Mouse (Mus musculus) limb, embryonic 15.5 days (tissue): ENCODE data around the gene Wdr25. TPM values are rescaled to one million over a fixed set of nuclear protein-coding genes. Genes with fewer than 3 reads are reported as not detected.

Source experiments
- ATAC-seq: fragments of 200-750 bp; cut with Nextera tagmentation; 2 replicates; pipeline ENCODE4 v1.8.0; 2017; ENCODE audit warnings: low read depth, moderate TSS enrichment; ENCODE audit not compliant: insufficient number of reproducible peaks, low FRiP score, low TSS enrichment
- H3K27ac ChIP-seq: fragments of 300-500 bp; sonication (generic); 2 replicates; pipeline ENCODE4 v1.5.1; 2015; ENCODE audit warnings: moderate library complexity, mild to moderate bottlenecking, inconsistent platforms
- H3K27me3 ChIP-seq: fragments of 300-500 bp; sonication (generic); 2 replicates; pipeline ENCODE4 v1.6.1; 2015; ENCODE audit warnings: inconsistent platforms
- H3K36me3 ChIP-seq: fragments of 300-500 bp; sonication (generic); 2 replicates; pipeline ENCODE4 v1.6.1; 2015; ENCODE audit warnings: inconsistent platforms
- H3K4me1 ChIP-seq: fragments of 300-500 bp; sonication (generic); 2 replicates; pipeline ENCODE4 v1.6.1; 2015; ENCODE audit warnings: inconsistent platforms
- H3K4me2 ChIP-seq: fragments of 300-500 bp; sonication (generic); 2 replicates; pipeline ENCODE4 v1.6.1; 2015; ENCODE audit warnings: mild to moderate bottlenecking, inconsistent platforms
- H3K4me3 ChIP-seq: fragments of 300-500 bp; sonication (generic); 2 replicates; pipeline ENCODE4 v1.5.1; 2015; ENCODE audit warnings: mild to moderate bottlenecking, inconsistent platforms
- H3K9ac ChIP-seq: fragments of 300-500 bp; sonication (generic); 2 replicates; pipeline ENCODE4 v1.6.1; 2015; ENCODE audit warnings: inconsistent platforms
- H3K9me3 ChIP-seq: fragments of 300-500 bp; sonication (generic); 2 replicates; pipeline ENCODE4 v1.6.1; 2016; ENCODE audit warnings: inconsistent platforms
- WGBS: fragments of 180-500 bp; shearing (Covaris S2); methylation state at CpG from one replicate; pipeline ENCODE4 v1.1.7; 2015; 5-methylcytosine and 5-hydroxymethylcytosine counted together
- polyA plus RNA-seq: library from polyadenylated mRNA; unstranded; fragments of >200 nt; fragmentation: Nextera tagmentation; extraction: Ambion mirVana; gene quantifications from 2 replicates; pipeline ENCODE4 v1.2.1, GENCODE M21; 2015

Wdr25 gene
- polyA plus RNA-seq, 1 experiment from 2014 or later, result 7.8 TPM

GRCm38 (mm10) chr12:108994436-108995031 is 101.1 kb downstream of the Wdr25 start:
- Histone ChIP-seq H3K9ac (no peak overlapping the region), H3K27ac (no peak overlapping the region), H3K4me1 (peaks cover 7% of the 10 kb centered on the region; the same call in 1 of the 2 replicates), H3K36me3 (no peaks in the 10 kb centered on the region), H3K9me3 (no peaks in the 10 kb centered on the region), H3K4me3 (0 out of 2 replicates have a peak overlapping the region, but pooled peaks have one; percentile 13), H3K27me3 (0 out of 2 replicates have a peak, but pooled peaks cover 6% of the 10 kb centered on the region), H3K4me2 (peak overlapping the region; percentile 41)
- ATAC-seq, result peak; percentile 44; the same call in 1 of the 2 replicates
- WGBS, result 2% methylated on average over 19 of the region's 19 CpGs

DNA sequence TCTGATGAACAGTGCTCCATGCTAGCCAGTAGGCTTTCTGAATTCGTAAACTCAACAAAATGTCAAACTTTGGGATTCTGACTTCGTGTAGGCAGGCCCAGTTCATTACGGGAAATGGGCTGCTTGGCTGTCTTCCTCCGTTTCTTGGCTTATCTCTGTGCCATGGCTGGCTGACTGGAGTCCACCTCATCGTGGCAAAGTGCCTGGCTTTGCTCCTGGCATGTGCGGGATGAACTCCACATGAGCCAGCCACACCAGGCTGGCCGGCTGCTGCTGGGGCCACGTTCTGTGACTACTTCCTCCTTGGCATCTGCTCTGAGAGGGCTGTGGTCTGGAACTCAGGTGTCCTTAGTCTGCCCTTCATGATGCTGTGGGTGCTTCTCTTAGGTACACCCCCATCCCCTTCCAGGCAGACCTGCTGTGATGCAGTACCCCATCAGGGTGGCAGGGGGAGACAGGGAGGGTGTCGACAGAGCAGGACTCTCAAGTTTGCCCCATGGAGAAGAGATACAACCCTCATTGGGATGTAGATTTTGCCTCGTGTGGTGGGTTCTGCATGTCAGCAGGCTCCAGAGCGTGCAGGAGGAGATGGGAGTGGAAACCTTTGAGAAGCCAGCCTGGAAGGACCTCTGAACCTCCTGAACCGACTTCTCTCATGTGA is 102.7 kb downstream of the Wdr25 start:
- Histone ChIP-seq H3K9me3 (no peaks in the 10 kb centered on the region), H3K27ac (no peak overlapping the region), H3K9ac (no peak overlapping the region), H3K4me1 (peaks cover 7% of the 10 kb centered on the region; the same call in 1 of the 2 replicates), H3K36me3 (no peaks in the 10 kb centered on the region), H3K27me3 (0 out of 2 replicates have a peak, but pooled peaks cover 6% of the 10 kb centered on the region), H3K4me3 (no peak overlapping the region), H3K4me2 (no peak overlapping the region)
- WGBS, result 80% methylated on average over 12 of the region's 12 CpGs
- ATAC-seq, result no peak

DNA sequence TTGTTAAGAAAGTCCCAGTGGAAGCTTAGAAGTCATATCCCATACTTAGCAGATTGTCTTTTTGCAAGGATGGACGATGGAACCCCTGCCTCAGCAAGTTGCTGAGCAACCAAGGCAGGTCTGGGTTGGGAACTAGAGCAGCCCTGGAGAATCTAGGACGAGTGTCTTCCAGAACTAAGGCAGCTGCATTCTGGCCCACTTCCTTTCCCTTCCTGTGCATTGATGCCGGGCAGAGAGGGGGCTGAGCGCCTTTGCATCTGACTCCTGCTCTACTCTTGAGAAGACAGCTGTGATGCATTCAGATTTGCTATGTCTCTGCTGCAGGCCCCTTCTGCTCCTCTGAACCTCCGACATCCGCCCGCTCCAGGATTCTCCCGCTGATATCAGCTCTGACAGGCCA is 103.8 kb downstream of the Wdr25 start:
- Histone ChIP-seq H3K4me1 (peaks cover 7% of the 10 kb centered on the region; the same call in 1 of the 2 replicates), H3K9ac (no peak overlapping the region), H3K36me3 (no peaks in the 10 kb centered on the region), H3K27ac (no peak overlapping the region), H3K4me2 (no peak overlapping the region), H3K9me3 (no peaks in the 10 kb centered on the region), H3K4me3 (no peak overlapping the region), H3K27me3 (0 out of 2 replicates have a peak, but pooled peaks cover 6% of the 10 kb centered on the region)
- no peak for ATAC-seq
- 83% methylated on average over 8 of the region's 8 CpGs for WGBS

DNA sequence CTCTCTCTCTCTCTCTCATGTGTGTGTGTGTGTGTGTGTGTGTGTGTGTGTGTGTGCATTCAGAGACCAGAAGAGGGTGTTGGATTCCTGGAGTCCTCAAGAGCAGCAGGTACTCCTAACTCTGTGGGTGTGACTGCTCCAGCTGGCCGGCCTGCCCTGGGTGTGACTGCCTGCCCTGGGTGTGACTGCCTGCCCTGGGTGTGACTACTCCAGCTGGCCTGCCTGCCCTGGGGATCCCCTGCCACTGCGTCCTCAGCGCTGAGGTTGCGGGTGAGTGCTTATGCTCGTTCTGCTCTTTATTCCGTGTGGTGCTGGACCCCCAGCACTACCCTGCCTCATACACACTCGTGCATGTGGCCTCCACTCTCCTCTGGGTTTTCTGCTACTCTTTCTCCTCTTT is 109.5 kb downstream of the Wdr25 start:
- 57% methylated on average over 7 of the region's 7 CpGs for WGBS
- no peak overlapping the region for H3K4me2 ChIP-seq
- no peaks in the 10 kb centered on the region for H3K9me3 ChIP-seq
- ATAC-seq, result no peak
- no peak overlapping the region for H3K27ac ChIP-seq
- no peak overlapping the region for H3K4me3 ChIP-seq
- no peaks in the 10 kb centered on the region for H3K36me3 ChIP-seq
- no peaks in the 10 kb centered on the region for H3K27me3 ChIP-seq
- H3K9ac ChIP-seq, result no peak overlapping the region
- no peaks in the 10 kb centered on the region for H3K4me1 ChIP-seq

- Histone ChIP-seq H3K4me1 (no peaks in the 10 kb centered on the region), H3K27me3 (peaks cover 3% of the 10 kb centered on the region; the same call in 1 of the 2 replicates), H3K4me3 (no peak overlapping the region), H3K4me2 (no peak overlapping the region), H3K27ac (no peak overlapping the region), H3K9ac (no peak overlapping the region), H3K9me3 (no peaks in the 10 kb centered on the region), H3K36me3 (no peaks in the 10 kb centered on the region)
- ATAC-seq, result no peak
- WGBS, result 68% methylated on average over 18 of the region's 18 CpGs
Measured at GRCm38 (mm10) chr12:109010070-109010649, 116.7 kb downstream of the Wdr25 start.

GRCm38 (mm10) chr12:109022181-109022691 is 128.8 kb downstream of the Wdr25 start:
- no peak for ATAC-seq
- peaks cover 5% of the 10 kb centered on the region; the same call in 1 of the 2 replicates for H3K36me3 ChIP-seq
- H3K4me1 ChIP-seq, result peaks cover 6% of the 10 kb centered on the region
- no peak overlapping the region for H3K27ac ChIP-seq
- H3K9me3 ChIP-seq, result no peaks in the 10 kb centered on the region
- no peak overlapping the region for H3K4me2 ChIP-seq
- WGBS, result 36% methylated on average over 10 of the region's 10 CpGs
- H3K27me3 ChIP-seq, result peaks cover 12% of the 10 kb centered on the region; the same call in 1 of the 2 replicates
- no peak overlapping the region for H3K9ac ChIP-seq
- H3K4me3 ChIP-seq, result no peak overlapping the region

DNA sequence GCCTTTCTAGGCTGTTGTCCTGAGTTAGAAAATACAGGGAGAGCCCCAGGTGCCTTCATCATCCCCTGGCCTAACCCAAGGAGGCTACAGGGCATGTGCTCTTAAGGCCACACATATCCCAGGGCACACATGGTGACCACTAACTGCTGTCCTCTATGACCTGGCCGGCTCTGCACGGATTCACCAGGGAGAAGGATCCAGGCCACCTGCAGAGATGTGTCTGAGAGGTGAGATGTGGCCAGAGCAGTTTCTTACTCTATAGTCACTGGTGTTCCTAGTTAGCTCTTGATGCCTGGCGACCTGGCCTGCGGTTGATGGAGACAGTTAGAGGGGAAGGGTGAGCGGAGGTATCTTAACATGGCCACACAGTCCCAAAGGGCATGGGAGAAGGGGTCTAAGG is 129.5 kb downstream of the Wdr25 start:
- ATAC-seq, result no peak
- Histone ChIP-seq H3K4me1 (peaks cover 6% of the 10 kb centered on the region), H3K27me3 (peaks cover 12% of the 10 kb centered on the region; the same call in 1 of the 2 replicates), H3K4me2 (no peak overlapping the region), H3K27ac (no peak overlapping the region), H3K9ac (no peak overlapping the region), H3K36me3 (peaks cover 5% of the 10 kb centered on the region; the same call in 1 of the 2 replicates), H3K4me3 (no peak overlapping the region), H3K9me3 (no peaks in the 10 kb centered on the region)
- 81% methylated on average over 5 of the region's 5 CpGs for WGBS

- no peak overlapping the region for H3K4me3 ChIP-seq
- 61% methylated on average over 9 of the region's 9 CpGs for WGBS
- H3K4me2 ChIP-seq, result no peak overlapping the region
- no peak for ATAC-seq
- no peaks in the 10 kb centered on the region for H3K9me3 ChIP-seq
- peaks cover 5% of the 10 kb centered on the region; the same call in 1 of the 2 replicates for H3K36me3 ChIP-seq
- peaks cover 12% of the 10 kb centered on the region; the same call in 1 of the 2 replicates for H3K27me3 ChIP-seq
- no peak overlapping the region for H3K9ac ChIP-seq
- H3K27ac ChIP-seq, result no peak overlapping the region
- peaks cover 6% of the 10 kb centered on the region for H3K4me1 ChIP-seq
Measured at GRCm38 (mm10) chr12:109023780-109024179, 130.3 kb downstream of the Wdr25 start.

DNA sequence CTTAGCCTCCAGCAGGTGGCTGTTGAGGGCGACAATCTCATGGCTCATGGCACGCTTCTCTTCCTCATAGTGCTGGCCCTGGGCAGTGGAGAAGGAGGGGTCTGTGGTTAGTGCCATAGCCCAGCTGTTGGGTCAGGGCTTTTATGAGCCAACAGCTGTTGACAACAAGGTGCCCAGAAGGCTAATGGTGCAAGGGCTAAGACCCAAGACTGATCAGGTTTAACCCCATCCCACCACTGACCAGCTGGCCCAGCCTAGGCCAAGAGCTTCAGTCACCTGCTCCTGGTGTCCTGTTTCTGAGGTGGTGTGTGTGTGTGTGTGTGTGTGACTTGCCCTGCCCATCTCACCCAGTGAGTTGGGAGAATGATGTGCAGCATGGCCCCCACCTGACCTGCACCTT is 143.6 kb downstream of the Wdr25 start:
- 81% methylated on average over 2 of the region's 2 CpGs for WGBS
- Histone ChIP-seq H3K36me3 (peaks cover 13% of the 10 kb centered on the region; the same call in 1 of the 2 replicates), H3K27me3 (peaks cover 39% of the 10 kb centered on the region), H3K27ac (no peak overlapping the region), H3K4me2 (no peak overlapping the region), H3K9ac (no peak overlapping the region), H3K4me1 (peaks cover 16% of the 10 kb centered on the region), H3K9me3 (no peaks in the 10 kb centered on the region), H3K4me3 (no peak overlapping the region)
- ATAC-seq, result no peak

GRCm38 (mm10) chr12:109038179-109038819 is 144.9 kb downstream of the Wdr25 start:
- Histone ChIP-seq H3K27ac (no peak overlapping the region), H3K4me1 (peaks cover 16% of the 10 kb centered on the region; the same call in 1 of the 2 replicates), H3K9me3 (no peaks in the 10 kb centered on the region), H3K36me3 (peaks cover 10% of the 10 kb centered on the region; the same call in 1 of the 2 replicates), H3K9ac (no peak overlapping the region), H3K27me3 (peaks cover 33% of the 10 kb centered on the region), H3K4me2 (no peak overlapping the region), H3K4me3 (no peak overlapping the region)
- ATAC-seq, result no peak
- WGBS, result 49% methylated on average over 14 of the region's 14 CpGs

GRCm38 (mm10) chr12:109039311-109039710 is 145.9 kb downstream of the Wdr25 start:
- Histone ChIP-seq H3K4me1 (peaks cover 14% of the 10 kb centered on the region; the same call in 1 of the 2 replicates), H3K9me3 (no peaks in the 10 kb centered on the region), H3K27ac (no peak overlapping the region), H3K9ac (no peak overlapping the region), H3K4me3 (no peak overlapping the region), H3K27me3 (peaks cover 30% of the 10 kb centered on the region), H3K4me2 (no peak overlapping the region), H3K36me3 (no peaks in the 10 kb centered on the region)
- ATAC-seq, result no peak
- WGBS, result 46% methylated on average over 7 of the region's 7 CpGs
